Mouse (Mus musculus): ENCODE results near the gene Arhgef19.

Gene Arhgef19

DNA sequence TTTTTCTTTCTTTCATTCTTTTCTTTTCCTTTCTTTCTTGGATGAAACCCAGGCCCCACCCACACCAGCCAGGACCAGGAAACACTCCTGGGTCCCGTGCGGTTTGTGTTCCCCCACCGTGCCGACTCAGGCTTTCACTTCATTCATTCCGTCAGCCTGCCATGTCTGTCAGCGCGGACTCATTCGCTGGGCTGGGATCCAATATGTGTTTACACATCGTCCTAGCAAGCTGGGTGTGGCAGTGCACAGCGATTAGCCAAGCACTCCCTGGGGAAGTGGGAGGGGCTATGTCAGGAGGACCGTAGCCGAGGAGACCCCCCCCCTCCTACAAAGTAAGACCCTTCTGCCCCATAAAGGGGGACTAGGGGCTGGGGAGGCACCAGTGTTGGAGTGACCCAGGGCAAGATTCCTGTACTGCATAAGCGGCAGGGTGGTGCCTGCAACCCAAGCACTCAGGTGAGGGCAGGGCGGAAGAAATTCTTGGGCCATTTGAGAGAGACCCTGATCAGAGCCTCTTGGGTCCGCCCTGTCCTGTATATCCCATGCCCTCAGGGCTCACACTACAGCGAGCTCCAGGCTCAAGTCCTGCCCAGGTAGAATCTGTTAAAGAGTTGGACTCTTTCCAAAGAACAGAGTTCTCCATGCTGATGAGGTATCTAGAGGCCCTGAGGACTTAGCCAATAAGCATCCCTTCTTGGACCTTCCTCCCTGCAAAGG, 20.9 kb downstream of the Arhgef19 start:
- DNase-seq (ENCODE audit: extremely low read depth, insufficient read length, low spot score): peak; percentile 76

DNA sequence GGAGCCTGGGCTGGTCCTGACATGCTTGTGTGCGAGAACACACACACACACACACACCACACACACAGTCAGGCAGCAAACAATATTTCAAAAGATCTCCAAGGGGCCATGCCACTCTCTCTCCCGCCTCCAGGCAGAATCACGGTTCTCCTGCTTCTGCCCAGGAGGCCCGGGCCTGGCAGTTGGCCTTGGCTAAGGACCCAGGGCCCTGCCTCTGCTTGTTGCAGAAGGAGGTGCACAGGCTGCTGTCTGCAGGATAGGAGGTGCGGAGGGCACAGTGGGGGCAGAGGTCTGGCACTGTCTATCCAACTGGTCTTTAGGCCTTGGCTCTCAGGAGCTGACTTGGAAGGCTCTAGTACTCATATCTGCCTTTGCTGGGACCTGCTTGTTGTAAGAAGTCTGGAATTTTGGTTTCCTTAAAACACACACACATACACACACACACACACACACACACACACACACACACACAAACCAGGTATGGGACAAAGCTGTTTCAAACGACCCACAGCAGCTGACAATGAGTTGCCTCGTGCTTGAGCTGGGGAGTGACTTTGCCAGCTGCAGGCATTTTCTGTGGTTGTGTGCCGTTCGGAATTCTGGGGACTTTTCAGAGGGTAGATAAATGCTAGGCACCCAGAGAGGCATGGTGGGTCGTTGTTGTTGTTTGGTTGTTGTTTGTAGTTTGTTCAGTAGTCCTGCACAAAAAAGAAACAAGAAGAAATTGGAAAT, 23.8 kb downstream of the Arhgef19 start:
- no peak for DNase-seq (ENCODE audit: extremely low read depth, insufficient read length, low spot score)

- no peak for DNase-seq (ENCODE audit: extremely low read depth, insufficient read length, low spot score)
These were observed 26.8 kb downstream of the Arhgef19 start for GRCm38 (mm10) chr4:141265979-141266637.

DNA sequence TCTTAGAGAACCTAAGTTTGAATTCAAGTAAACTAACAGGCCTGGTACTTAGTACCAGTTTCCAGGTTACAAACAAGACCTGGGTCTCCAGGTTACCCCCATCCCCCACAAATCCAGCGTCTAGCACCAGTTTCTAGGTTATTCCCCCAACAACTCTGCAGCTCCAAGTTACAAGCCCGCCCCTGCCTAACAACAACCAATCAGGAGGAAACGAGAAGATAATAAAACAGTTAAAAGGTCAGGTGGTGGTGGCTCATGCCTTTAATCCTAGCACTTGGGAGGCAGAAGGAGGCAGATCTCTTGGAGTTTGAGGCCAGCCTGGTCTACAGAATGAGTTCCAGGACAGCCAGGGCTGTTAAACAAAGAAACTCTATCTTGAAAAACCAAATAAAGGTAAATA, 28.0 kb downstream of the Arhgef19 start:
- DNase-seq (ENCODE audit: extremely low read depth, insufficient read length, low spot score): no peak

GRCm38 (mm10) chr4:141267837-141268236, 28.5 kb downstream of the Arhgef19 start:
- peak; percentile 64 for DNase-seq (ENCODE audit: extremely low read depth, insufficient read length, low spot score)

GRCm38 (mm10) chr4:141268350-141268749, 29.1 kb downstream of the Arhgef19 start:
- DNase-seq (ENCODE audit: extremely low read depth, insufficient read length, low spot score): no peak

DNA sequence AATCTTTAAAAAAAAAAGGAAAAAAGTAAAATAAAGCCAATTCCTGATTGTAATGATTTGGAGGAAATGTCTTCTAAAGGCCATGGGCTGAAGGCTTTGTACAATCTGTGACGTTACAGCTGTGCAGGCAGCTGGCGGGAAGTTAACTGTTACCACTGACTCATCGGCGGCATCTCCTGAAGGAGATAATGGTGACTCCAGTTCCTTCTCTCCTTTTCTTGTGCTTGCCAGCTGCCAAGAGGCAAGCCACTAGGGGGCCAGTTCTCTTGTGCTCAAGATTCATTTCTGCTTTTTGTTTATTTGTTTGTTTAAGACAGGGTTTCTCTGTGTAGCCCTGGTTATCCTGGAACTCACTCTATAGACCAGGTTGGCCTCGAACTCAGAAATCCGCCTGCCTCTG, 29.8 kb downstream of the Arhgef19 start:
- DNase-seq (ENCODE audit: extremely low read depth, insufficient read length, low spot score): no peak

DNA sequence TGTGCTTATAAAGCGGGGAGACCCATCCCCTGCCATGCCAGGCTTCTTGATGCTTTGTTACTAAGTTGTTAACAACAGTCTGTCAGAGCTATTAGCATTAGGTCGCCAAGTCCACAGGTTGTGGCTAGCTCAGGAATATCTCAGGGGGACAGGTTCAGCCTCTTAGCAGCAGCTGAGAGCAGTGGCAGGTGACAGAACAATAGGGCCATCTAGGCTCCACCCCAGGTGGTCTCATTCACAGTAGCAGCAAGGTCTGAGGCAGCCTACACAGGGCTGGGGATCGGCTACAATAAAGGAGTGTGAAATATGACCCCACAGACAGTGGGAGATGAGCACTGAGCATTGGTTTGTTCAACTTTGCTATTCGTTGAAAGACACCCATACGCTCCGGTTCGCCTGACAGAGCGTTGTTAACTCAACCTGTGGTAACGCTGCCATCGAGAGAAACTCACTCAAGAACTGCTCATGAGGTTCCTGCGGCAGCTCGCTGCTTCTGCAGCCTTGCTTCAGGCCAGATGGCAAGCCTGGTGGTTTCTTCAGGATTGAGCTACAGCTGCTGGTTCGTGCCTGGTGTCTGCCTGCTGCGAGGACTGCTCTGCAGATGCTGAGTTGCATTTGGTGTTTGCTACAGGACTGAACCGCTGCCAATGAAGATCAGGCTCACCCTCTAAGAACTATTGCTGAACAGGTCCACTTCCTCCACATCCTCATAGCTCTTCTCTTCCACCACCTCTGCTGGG, 31.1 kb downstream of the Arhgef19 start:
- DNase-seq (ENCODE audit: extremely low read depth, insufficient read length, low spot score): no peak

GRCm38 (mm10) chr4:141271228-141271627, 31.9 kb downstream of the Arhgef19 start:
- no peak for DNase-seq (ENCODE audit: extremely low read depth, insufficient read length, low spot score)

- no peak for DNase-seq (ENCODE audit: extremely low read depth, insufficient read length, low spot score)
These were observed 32.4 kb downstream of the Arhgef19 start for GRCm38 (mm10) chr4:141271721-141272120.

- peak; percentile 80 for DNase-seq (ENCODE audit: extremely low read depth, insufficient read length, low spot score)
These were observed 33.6 kb downstream of the Arhgef19 start for GRCm38 (mm10) chr4:141272878-141273277.

GRCm38 (mm10) chr4:141273296-141273695, 34.0 kb downstream of the Arhgef19 start:
- DNase-seq (ENCODE audit: extremely low read depth, insufficient read length, low spot score): peak; percentile 87

DNA sequence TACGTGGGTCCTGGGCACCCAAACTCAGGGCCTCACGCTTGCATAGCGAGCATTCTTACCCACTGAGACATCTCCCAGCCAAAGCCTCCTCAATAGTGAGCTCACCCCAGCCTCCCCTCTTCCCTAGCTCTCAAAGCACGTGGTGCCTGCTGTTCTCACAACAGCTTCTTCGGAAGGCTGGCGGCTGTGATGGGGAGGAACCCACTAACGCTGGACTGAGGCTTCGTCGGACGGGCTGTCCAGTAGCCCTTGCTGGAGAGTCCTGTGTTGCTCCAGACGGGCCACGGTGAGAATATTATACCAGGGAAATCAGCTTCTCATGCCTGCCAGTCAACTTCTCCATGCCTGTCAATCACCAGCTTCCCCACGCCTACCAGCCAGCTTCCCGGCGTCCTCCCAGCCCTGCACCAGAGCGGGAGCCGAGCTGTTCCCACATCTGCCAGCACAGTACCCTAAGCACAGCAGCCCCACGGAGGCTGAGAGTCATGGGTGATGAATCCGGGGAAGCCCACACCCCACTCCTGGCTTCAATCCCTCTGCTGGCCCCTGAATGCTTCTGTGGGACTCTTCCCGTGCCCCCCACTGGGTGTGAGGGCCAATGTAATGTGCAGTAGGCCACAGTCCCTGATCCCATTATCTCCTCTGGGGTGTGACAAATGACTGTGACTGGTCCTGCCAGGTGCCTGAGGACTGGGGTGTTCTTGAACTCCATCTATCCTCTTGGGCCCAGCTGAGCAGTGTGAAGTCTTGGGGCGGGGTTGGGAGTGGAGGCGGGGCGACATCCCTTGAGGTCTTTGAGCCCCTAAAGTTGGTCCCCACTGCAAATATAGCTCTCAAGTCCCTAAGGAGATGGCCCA, 35.4 kb downstream of the Arhgef19 start:
- peak; percentile 89 for DNase-seq (ENCODE audit: extremely low read depth, insufficient read length, low spot score)

DNA sequence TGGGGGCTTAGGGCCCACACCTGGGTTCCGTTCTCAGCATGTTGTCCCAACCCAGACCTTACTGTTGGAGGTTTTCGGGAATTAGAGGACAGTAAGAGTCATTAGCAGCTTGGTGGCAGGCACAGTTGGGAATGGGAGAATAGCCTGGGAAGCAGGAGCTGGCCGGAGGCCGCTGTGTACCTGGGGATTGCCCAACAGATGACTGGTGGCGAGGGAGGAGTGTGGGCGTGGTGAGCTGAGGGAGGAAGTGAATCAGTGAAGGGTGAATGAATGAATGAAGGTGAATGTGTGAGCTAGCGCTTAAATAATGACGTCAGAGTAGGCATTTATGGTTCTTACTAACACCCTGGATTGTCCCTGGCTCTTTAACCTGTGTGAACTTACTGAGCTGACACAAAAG, 37.9 kb downstream of the Arhgef19 start:
- DNase-seq (ENCODE audit: extremely low read depth, insufficient read length, low spot score): peak; percentile 64

- DNase-seq (ENCODE audit: extremely low read depth, insufficient read length, low spot score): peak; percentile 89
These were observed 38.9 kb downstream of the Arhgef19 start for GRCm38 (mm10) chr4:141278154-141278553.

DNA sequence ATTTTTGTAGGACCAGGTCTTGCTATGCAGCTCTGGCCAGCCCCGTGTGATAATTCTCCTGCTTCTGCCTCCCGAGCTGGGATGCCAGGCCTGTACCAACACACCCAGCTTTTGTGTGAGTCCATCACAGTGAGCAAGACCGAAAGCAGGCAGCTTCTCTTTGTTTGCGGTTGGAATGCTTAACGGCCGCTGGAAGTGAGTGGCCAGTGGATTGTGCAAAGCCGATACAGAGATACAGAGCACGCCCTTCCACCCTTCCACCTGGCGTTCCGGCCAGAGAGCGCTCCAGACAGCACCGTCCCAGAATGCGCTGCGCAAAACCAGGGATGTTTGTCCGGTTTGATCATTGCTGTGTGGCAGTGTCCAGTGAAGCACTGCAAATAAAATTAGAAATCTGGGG, 40.0 kb downstream of the Arhgef19 start:
- DNase-seq (ENCODE audit: extremely low read depth, insufficient read length, low spot score): peak; percentile 85

GRCm38 (mm10) chr4:141279783-141280182, 40.5 kb downstream of the Arhgef19 start:
- DNase-seq (ENCODE audit: extremely low read depth, insufficient read length, low spot score): no peak

DNA sequence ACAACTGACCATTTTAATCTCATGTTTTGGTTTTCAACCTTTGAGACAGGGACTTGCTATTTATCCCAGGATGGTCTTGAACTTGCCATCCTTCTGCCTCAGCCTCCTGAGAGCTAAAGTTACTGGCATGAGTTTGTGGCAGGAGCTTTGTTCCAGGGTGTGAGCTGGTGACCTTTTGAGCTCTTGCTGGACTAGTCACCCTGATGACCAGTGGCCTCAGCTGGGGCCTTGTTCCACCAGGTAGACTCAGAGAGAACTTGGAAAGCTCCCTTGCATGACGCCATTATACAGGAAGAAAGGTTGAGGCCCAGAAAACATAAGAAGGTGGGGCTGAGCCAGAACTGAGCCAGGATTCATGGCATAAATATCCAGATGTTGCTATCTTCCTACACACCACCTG, 41.2 kb downstream of the Arhgef19 start:
- DNase-seq (ENCODE audit: extremely low read depth, insufficient read length, low spot score): no peak

DNA sequence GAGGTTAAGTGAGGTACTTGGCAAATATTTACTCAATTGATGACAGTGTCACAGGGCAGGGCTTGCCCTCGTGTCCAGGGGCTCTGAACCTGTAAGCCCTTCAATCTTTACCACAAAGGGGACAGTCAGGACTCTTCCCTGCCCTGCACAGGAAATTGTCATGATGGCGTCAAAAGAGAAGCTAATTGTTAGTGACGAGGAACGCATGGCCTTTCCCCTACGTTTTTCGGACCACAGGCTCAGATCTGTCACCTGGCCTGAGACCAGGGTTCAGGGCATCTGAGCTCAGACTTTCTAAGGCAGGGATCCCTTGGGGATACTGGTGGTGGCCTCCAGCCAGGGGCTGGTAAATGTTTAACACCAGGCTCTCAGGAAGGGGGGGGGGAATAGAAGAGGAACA, 41.9 kb downstream of the Arhgef19 start:
- peak; percentile 84 for DNase-seq (ENCODE audit: extremely low read depth, insufficient read length, low spot score)

DNA sequence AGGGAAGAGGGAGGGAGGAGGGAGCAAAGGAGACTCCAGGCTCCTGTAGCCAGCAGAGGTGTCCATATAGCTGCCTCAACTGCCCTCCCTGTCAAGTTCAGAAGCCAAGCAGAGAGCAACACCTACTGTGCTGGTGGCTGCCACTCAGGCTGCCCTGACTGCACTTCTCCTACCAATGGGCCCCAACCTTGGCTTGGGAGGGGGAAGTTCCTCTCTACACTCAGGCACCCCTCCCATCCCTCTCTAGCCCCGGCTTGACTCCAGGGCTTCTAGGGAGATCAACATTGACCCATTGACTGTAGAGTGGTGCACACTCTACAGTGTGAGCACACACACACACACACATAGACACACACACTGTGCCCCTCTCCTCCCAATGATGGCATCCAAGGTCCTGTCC, 42.3 kb downstream of the Arhgef19 start:
- DNase-seq (ENCODE audit: extremely low read depth, insufficient read length, low spot score): no peak
